Mouse (Mus musculus) spleen, adult 2 months (tissue): ENCODE measurements around the gene Acsm4.

Experiments used
- CTCF ChIP-seq: fragments of 200-500 bp; IDR thresholded peaks from 2 replicates; pipeline ENCODE4 v1.5.1; 2011; ENCODE audit warnings: mild to moderate bottlenecking, inconsistent platforms; ENCODE audit not compliant: insufficient read depth, insufficient read length, insufficient replicate concordance; ENCODE audit errors: extremely low read depth
- POLR2A ChIP-seq: fragments of 200-500 bp; IDR thresholded peaks from 2 replicates; pipeline ENCODE4 v1.6.1; 2011; ENCODE audit warnings: low read depth, low read length, inconsistent platforms

DNA sequence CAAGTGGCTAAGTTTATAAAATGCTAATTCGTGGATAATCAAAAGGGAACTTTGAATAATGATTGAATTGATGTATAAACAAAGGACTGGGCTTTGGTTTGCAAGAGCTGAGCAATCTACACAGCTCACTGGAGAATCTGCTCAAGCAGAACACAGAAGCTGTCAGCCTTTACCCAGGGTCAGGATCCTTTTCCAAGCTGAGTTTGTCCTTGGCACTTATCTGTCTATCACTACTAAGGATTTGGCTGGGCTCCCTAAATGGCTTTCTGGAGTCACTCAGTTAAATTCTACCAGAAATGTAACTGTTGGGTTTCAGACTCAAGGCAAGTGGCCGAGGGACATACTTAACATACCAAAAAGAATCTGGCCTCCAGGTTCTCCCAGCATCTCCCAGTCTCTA is 60.1 kb downstream of the Acsm4 start:
- TF ChIP-seq POLR2A: no peak
- no peak for TF ChIP-seq CTCF
